Mouse (Mus musculus) hindbrain, embryonic 11.5 days (tissue): ENCODE results near the gene Prr15l. TPM values are rescaled to one million over a fixed set of nuclear protein-coding genes. Genes with fewer than 3 reads are reported as not detected.

Source experiments
- ATAC-seq: fragments of 200-750 bp; cut with Nextera tagmentation; 2 replicates; pipeline ENCODE4 v1.8.0; 2017; ENCODE audit warnings: mild to moderate bottlenecking, moderate TSS enrichment, moderate library complexity; ENCODE audit not compliant: low FRiP score
- DNase-seq: peaks from one replicate; pipeline ENCODE4 v3.0.0-alpha.2; 2015; ENCODE audit warnings: low spot score
- H3K27ac ChIP-seq: fragments of 300-500 bp; sonication (generic); 2 replicates; pipeline ENCODE4 v1.5.1; 2014; ENCODE audit warnings: mild to moderate bottlenecking, low read depth, low read length
- H3K27me3 ChIP-seq: fragments of 300-500 bp; sonication (generic); 2 replicates; pipeline ENCODE4 v1.6.1; 2014; ENCODE audit warnings: mild to moderate bottlenecking, low read length, moderate library complexity, mixed read lengths; ENCODE audit not compliant: control insufficient read depth, insufficient read depth
- H3K36me3 ChIP-seq: fragments of 300-500 bp; sonication (generic); 2 replicates; pipeline ENCODE4 v1.6.1; 2014; ENCODE audit warnings: mild to moderate bottlenecking, low read length, moderate library complexity, mixed read lengths; ENCODE audit not compliant: control insufficient read depth, insufficient read depth
- H3K4me1 ChIP-seq: fragments of 300-500 bp; sonication (generic); replicated peaks from 2 replicates; pipeline ENCODE4 v1.6.1; 2014; ENCODE audit warnings: low read length, mixed read lengths; ENCODE audit not compliant: control insufficient read depth, insufficient read depth
- H3K4me2 ChIP-seq: fragments of 300-500 bp; sonication (generic); replicated peaks from 2 replicates; pipeline ENCODE4 v1.6.1; 2014; ENCODE audit warnings: mild to moderate bottlenecking, low read depth, low read length
- H3K4me3 ChIP-seq: fragments of 300-500 bp; sonication (generic); 2 replicates; pipeline ENCODE4 v1.5.1; 2014; ENCODE audit warnings: low read depth, low read length
- H3K9ac ChIP-seq: fragments of 300-500 bp; sonication (generic); 2 replicates; pipeline ENCODE4 v1.6.1; 2014; ENCODE audit warnings: low read depth, low read length
- H3K9me3 ChIP-seq: fragments of 300-500 bp; sonication (generic); 2 replicates; pipeline ENCODE4 v1.6.1; 2016; ENCODE audit warnings: low read length; ENCODE audit not compliant: control insufficient read depth
- WGBS: fragments of 180-500 bp; shearing (Covaris S2); extraction: QIAGEN DNeasy Blood & Tissue Kit; methylation state at CpG from one replicate; pipeline ENCODE4 v1.1.7; 2014; 5-methylcytosine and 5-hydroxymethylcytosine counted together
- polyA plus RNA-seq: library from polyadenylated mRNA; unstranded; fragments of >200 nt; fragmentation: Nextera tagmentation; extraction: Ambion mirVana; gene quantifications from 2 replicates; pipeline ENCODE4 v1.2.1, GENCODE M21; 2014

Prr15l gene
- 0.82 and 1.1 TPM in 2 replicates for polyA plus RNA-seq

- 73% methylated on average over 2 of the region's 2 CpGs for WGBS
- H3K9ac ChIP-seq = no peak within 1 kb of the TSS
- ATAC-seq = no peak
- H3K36me3 ChIP-seq = no peaks in the 10 kb centered on the region
- no peak within 1 kb of the TSS for H3K4me2 ChIP-seq
- H3K27ac ChIP-seq = no peak within 1 kb of the TSS
- H3K4me1 ChIP-seq = no peaks in the 10 kb centered on the region
- no peak for DNase-seq
- peaks cover 9% of the 10 kb centered on the region; the same call in 1 of the 2 replicates for H3K27me3 ChIP-seq
- H3K9me3 ChIP-seq = no peaks in the 10 kb centered on the region
- no peak within 1 kb of the TSS for H3K4me3 ChIP-seq
These were observed at the start of gene Prr15l for GRCm38 (mm10) chr11:96928088-96928487. Prr15l (plus strand) TSS chr11:96928104.

- peak; percentile 30 for DNase-seq
- H3K9me3 ChIP-seq = no peaks in the 10 kb centered on the region
- H3K4me3 ChIP-seq = no peak overlapping the region
- peaks cover 32% of the 10 kb centered on the region for H3K4me1 ChIP-seq
- 21% methylated on average over 3 of the region's 3 CpGs for WGBS
- H3K36me3 ChIP-seq = no peaks in the 10 kb centered on the region
- no peak overlapping the region for H3K4me2 ChIP-seq
- H3K9ac ChIP-seq = no peak overlapping the region
- ATAC-seq = no peak
- peak overlapping the region; percentile 100 for H3K27ac ChIP-seq
- no peaks in the 10 kb centered on the region for H3K27me3 ChIP-seq
These were observed 49.2 kb upstream of the Prr15l start for GRCm38 (mm10) chr11:96878715-96879114.

GRCm38 (mm10) chr11:96879359-96879758 lies 48.5 kb upstream of the Prr15l start:
- DNase-seq = peak; percentile 61
- Histone ChIP-seq H3K27me3 (no peaks in the 10 kb centered on the region), H3K4me3 (no peak overlapping the region)

GRCm38 (mm10) chr11:96880296-96880695 lies 47.6 kb upstream of the Prr15l start:
- Histone ChIP-seq H3K4me2 (no peak overlapping the region), H3K27me3 (no peaks in the 10 kb centered on the region), H3K9me3 (no peaks in the 10 kb centered on the region), H3K36me3 (no peaks in the 10 kb centered on the region), H3K9ac (no peak overlapping the region), H3K27ac (peak overlapping the region; percentile 100; the same call in 1 of the 2 replicates), H3K4me1 (peaks cover 21% of the 10 kb centered on the region; the same call in 1 of the 2 replicates), H3K4me3 (no peak overlapping the region)
- WGBS = 75% methylated on average over 9 of the region's 9 CpGs
- no peak for DNase-seq
- ATAC-seq = no peak

More at GRCm38 (mm10) chr11:96879359-96879758, 48.5 kb upstream of the Prr15l start:
- Histone ChIP-seq H3K4me1 (peaks cover 25% of the 10 kb centered on the region; the same call in 1 of the 2 replicates), H3K9me3 (no peaks in the 10 kb centered on the region), H3K4me2 (no peak overlapping the region), H3K36me3 (no peaks in the 10 kb centered on the region), H3K9ac (no peak overlapping the region), H3K27ac (peak overlapping the region; percentile 100)
- 7% methylated on average over 7 of the region's 7 CpGs for WGBS
- ATAC-seq = no peak

GRCm38 (mm10) chr11:96885901-96886340 lies 42.0 kb upstream of the Prr15l start:
- Histone ChIP-seq H3K36me3 (no peaks in the 10 kb centered on the region), H3K4me2 (no peak overlapping the region), H3K9ac (no peak overlapping the region), H3K4me3 (no peak overlapping the region), H3K9me3 (no peaks in the 10 kb centered on the region), H3K27me3 (no peaks in the 10 kb centered on the region), H3K4me1 (peaks cover 2% of the 10 kb centered on the region; the same call in 1 of the 2 replicates), H3K27ac (peak overlapping the region; percentile 90)
- DNase-seq = peak; percentile 53
- ATAC-seq = peak; percentile 77
- 26% methylated on average over 5 of the region's 5 CpGs for WGBS

- Histone ChIP-seq H3K4me3 (no peak overlapping the region), H3K4me1 (peaks cover 2% of the 10 kb centered on the region; the same call in 1 of the 2 replicates), H3K9ac (no peak overlapping the region), H3K27ac (peak overlapping the region; percentile 90), H3K9me3 (no peaks in the 10 kb centered on the region), H3K4me2 (no peak overlapping the region), H3K36me3 (no peaks in the 10 kb centered on the region), H3K27me3 (no peaks in the 10 kb centered on the region)
- DNase-seq (no peak), ATAC-seq (no peak)
- WGBS = 91% methylated on average over 8 of the region's 8 CpGs
These were observed 40.9 kb upstream of the Prr15l start for GRCm38 (mm10) chr11:96886942-96887546.

- DNase-seq = peak; percentile 59
- no peaks in the 10 kb centered on the region for H3K36me3 ChIP-seq
- WGBS = 21% methylated on average over 14 of the region's 14 CpGs
- H3K4me1 ChIP-seq = peaks cover 14% of the 10 kb centered on the region
- H3K27ac ChIP-seq = peak overlapping the region; percentile 96
- H3K4me3 ChIP-seq = no peak overlapping the region
- H3K4me2 ChIP-seq = no peak overlapping the region
- no peaks in the 10 kb centered on the region for H3K9me3 ChIP-seq
- peak overlapping the region; percentile 44; the same call in 1 of the 2 replicates for H3K9ac ChIP-seq
- H3K27me3 ChIP-seq = no peaks in the 10 kb centered on the region
- ATAC-seq = peak; percentile 22; the same call in 1 of the 2 replicates
These were observed 35.9 kb upstream of the Prr15l start for GRCm38 (mm10) chr11:96891784-96892527.

- no peaks in the 10 kb centered on the region for H3K27me3 ChIP-seq
- H3K9ac ChIP-seq = peak overlapping the region; percentile 24
- ATAC-seq = peak; percentile 75
- 36% methylated on average over 11 of the region's 11 CpGs for WGBS
- no peaks in the 10 kb centered on the region for H3K9me3 ChIP-seq
- no peaks in the 10 kb centered on the region for H3K36me3 ChIP-seq
- H3K4me3 ChIP-seq = no peak overlapping the region
- peak overlapping the region; percentile 96 for H3K27ac ChIP-seq
- peaks cover 25% of the 10 kb centered on the region for H3K4me1 ChIP-seq
- DNase-seq = peak; percentile 70
- no peak overlapping the region for H3K4me2 ChIP-seq
These were observed 34.6 kb upstream of the Prr15l start for GRCm38 (mm10) chr11:96893203-96893842.
